Mouse (Mus musculus) forebrain, embryonic 12.5 days (tissue): ENCODE measurements at regions not wholly inside any gene's neighbourhood (a gene's known extent, or its start where the extent isn't known, plus 50 kb on each side); places are given as distances from the start of the nearest gene placed in this dataset.
A peak's percentile ranks its signal among the peaks of the same experiment; 100 is the strongest.

Experiments used
- ATAC-seq: fragments of 200-750 bp; cut with Nextera tagmentation; 2 replicates; pipeline ENCODE4 v1.8.0; 2017; ENCODE audit warnings: moderate TSS enrichment; ENCODE audit not compliant: low FRiP score
- H3K27ac ChIP-seq: fragments of 300-500 bp; sonication (generic); 2 replicates; pipeline ENCODE4 v1.5.1; 2016; ENCODE audit warnings: mild to moderate bottlenecking
- H3K27me3 ChIP-seq: fragments of 300-500 bp; sonication (generic); 2 replicates; pipeline ENCODE4 v1.6.1; 2016; ENCODE audit warnings: mild to moderate bottlenecking
- H3K36me3 ChIP-seq: fragments of 300-500 bp; sonication (generic); replicated peaks from 2 replicates; pipeline ENCODE4 v1.6.1; 2016; ENCODE audit warnings: mild to moderate bottlenecking
- H3K4me1 ChIP-seq: fragments of 300-500 bp; sonication (generic); 2 replicates; pipeline ENCODE4 v1.6.1; 2016
- H3K4me2 ChIP-seq: fragments of 300-500 bp; sonication (generic); 2 replicates; pipeline ENCODE4 v1.6.1; 2016; ENCODE audit warnings: mild to moderate bottlenecking, moderate library complexity
- H3K4me3 ChIP-seq: fragments of 300-500 bp; sonication (generic); replicated peaks from 2 replicates; pipeline ENCODE4 v1.5.1; 2016; ENCODE audit warnings: mild to moderate bottlenecking
- H3K9ac ChIP-seq: fragments of 300-500 bp; sonication (generic); 2 replicates; pipeline ENCODE4 v1.6.1; 2016; ENCODE audit warnings: mild to moderate bottlenecking
- H3K9me3 ChIP-seq: fragments of 300-500 bp; sonication (generic); 2 replicates; pipeline ENCODE4 v1.6.1; 2016
- WGBS: fragments of 180-500 bp; shearing (Covaris S2); methylation state at CpG from one replicate; pipeline ENCODE4 v1.1.7; 2016; 5-methylcytosine and 5-hydroxymethylcytosine counted together

DNA sequence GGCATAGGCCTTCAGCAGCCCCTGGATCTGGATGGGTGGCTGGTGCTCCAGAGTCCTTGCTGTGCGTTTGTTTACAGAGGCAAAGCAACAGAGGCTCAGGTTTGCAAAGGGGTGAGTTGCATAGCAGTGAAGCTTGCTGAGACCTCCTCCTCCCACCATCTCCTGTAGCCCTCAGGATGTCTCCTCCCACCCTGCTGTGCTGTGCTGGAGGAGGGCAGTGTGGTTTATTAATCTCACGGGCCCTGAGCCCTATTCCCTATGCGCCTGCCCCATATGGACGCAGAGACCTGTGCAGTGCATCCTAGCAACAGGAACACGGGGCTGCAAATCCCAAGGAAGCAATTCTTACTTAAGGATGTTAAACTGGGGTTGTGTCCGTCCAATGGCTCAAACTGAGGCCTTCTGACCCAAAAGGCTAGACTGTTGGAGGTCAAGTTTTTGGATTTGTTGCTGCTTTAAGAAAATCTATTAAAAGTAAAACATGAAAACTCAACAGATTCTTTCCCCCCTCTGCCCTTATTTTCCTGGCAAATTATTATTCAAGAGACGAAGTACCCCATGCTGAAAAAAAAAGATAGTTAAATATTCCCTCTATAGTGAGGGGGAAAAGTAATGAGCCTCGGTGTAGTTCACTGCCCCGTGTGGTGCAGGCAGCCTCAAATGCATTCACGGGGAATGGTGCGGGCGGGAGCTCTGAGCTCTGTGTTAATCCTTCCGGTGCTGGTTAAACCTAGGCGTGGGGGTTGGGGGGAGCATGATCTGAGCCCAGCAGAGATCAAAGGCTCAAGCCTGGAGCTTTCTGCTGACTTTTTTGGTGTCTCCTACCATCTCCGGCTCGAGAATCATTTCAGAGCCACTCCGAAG is 297.8 kb downstream of the Cdh26 start:
- H3K4me2 ChIP-seq = peak overlapping the region; percentile 34
- ATAC-seq = peak; percentile 67
- 4% methylated on average over 17 of the region's 17 CpGs for WGBS
- H3K9ac ChIP-seq = no peak overlapping the region
- H3K27ac ChIP-seq = no peak overlapping the region
- H3K36me3 ChIP-seq = no peaks in the 10 kb centered on the region
- H3K27me3 ChIP-seq = 0 out of 2 replicates have a peak, but pooled peaks cover 7% of the 10 kb centered on the region
- no peaks in the 10 kb centered on the region for H3K9me3 ChIP-seq
- no peak overlapping the region for H3K4me3 ChIP-seq
- peaks cover 20% of the 10 kb centered on the region for H3K4me1 ChIP-seq

GRCm38 (mm10) chr2:178728794-178729120 is 298.4 kb downstream of the Cdh26 start:
- no peak overlapping the region for H3K27ac ChIP-seq
- ATAC-seq = no peak

GRCm38 (mm10) chr2:178735099-178735498 is 304.8 kb downstream of the Cdh26 start:
- Histone ChIP-seq H3K4me3 (no peak overlapping the region), H3K4me2 (no peak overlapping the region), H3K9me3 (no peaks in the 10 kb centered on the region), H3K27me3 (0 out of 2 replicates have a peak, but pooled peaks cover 7% of the 10 kb centered on the region), H3K4me1 (no peaks in the 10 kb centered on the region), H3K36me3 (no peaks in the 10 kb centered on the region), H3K27ac (no peak overlapping the region), H3K9ac (no peak overlapping the region)
- 3% methylated on average over 2 of the region's 2 CpGs for WGBS
- ATAC-seq = no peak

More at GRCm38 (mm10) chr2:178728794-178729120, 298.4 kb downstream of the Cdh26 start:
- Histone ChIP-seq H3K9ac (no peak overlapping the region), H3K27me3 (0 out of 2 replicates have a peak, but pooled peaks cover 7% of the 10 kb centered on the region), H3K4me3 (no peak overlapping the region), H3K36me3 (no peaks in the 10 kb centered on the region), H3K4me1 (peaks cover 20% of the 10 kb centered on the region), H3K9me3 (no peaks in the 10 kb centered on the region), H3K4me2 (peak overlapping the region; percentile 34)
- 12% methylated on average over 7 of the region's 7 CpGs for WGBS

DNA sequence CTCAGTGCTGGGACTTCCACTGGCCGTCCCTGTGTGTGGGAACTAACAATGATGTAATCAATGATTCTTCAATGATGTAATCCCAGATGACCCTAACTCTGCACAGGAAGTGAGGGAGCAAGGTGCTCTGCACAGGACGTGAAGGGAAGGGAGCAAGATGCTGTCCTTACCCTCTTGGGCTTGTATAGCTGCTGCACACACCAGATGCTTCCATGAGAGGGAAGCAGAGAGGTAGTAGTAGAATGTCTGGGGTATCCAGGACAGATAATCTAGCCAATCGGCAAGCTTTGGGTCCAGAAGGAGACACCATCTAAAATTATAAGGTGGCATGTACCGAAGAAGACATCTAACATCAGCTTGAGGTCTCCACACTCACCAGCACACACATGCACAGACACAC is 314.3 kb downstream of the Cdh26 start:
- no peaks in the 10 kb centered on the region for H3K36me3 ChIP-seq
- H3K9me3 ChIP-seq = no peaks in the 10 kb centered on the region
- H3K4me3 ChIP-seq = no peak overlapping the region
- ATAC-seq = no peak
- H3K4me1 ChIP-seq = peaks cover 13% of the 10 kb centered on the region
- no peak overlapping the region for H3K9ac ChIP-seq
- H3K27me3 ChIP-seq = no peaks in the 10 kb centered on the region
- 82% methylated on average over 4 of the region's 4 CpGs for WGBS
- H3K4me2 ChIP-seq = no peak overlapping the region
- H3K27ac ChIP-seq = no peak overlapping the region

DNA sequence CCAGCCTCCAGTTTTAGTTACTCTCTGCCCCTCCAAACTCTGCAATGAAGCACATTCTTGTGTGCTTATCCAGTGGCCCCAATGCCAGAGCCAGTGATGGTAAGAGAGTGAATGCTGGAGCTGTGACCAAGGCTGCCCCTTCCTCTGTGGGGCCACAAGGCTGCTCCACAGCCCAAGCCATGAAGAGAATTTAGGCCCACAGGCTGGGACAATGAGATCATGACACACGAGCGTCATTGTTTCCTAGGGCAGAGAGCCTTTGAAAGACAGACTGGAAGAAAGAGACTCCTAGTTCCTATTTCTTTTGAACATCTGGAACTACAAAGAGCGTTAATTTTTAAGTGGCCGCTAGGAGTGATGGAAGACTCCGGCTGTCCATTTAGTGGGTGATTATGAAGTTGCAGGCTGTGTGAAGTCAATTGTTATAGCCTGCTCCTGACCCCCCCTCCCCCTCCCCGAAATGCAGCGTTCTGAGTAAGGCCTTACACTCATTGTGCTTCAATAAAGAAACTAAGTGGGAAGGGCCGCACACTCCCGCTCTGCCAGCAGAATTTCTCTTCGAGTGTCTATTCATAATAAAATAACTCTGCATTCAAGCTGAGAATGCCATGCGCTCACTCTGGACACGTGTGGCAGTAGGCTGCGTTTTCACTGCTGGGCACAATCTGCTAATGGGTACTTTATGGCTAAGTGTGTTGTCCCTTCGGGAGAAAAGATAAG is 315.1 kb downstream of the Cdh26 start:
- H3K9ac ChIP-seq = no peak overlapping the region
- H3K27me3 ChIP-seq = no peaks in the 10 kb centered on the region
- H3K36me3 ChIP-seq = no peaks in the 10 kb centered on the region
- H3K9me3 ChIP-seq = no peaks in the 10 kb centered on the region
- WGBS = 23% methylated on average over 14 of the region's 14 CpGs
- H3K4me2 ChIP-seq = 0 out of 2 replicates have a peak overlapping the region, but pooled peaks have one; percentile 10
- H3K4me1 ChIP-seq = peaks cover 13% of the 10 kb centered on the region
- no peak overlapping the region for H3K27ac ChIP-seq
- peak; percentile 55; the same call in 1 of the 2 replicates for ATAC-seq
- no peak overlapping the region for H3K4me3 ChIP-seq

GRCm38 (mm10) chr2:178751247-178751646 is 320.9 kb downstream of the Cdh26 start:
- Histone ChIP-seq H3K27ac (no peak overlapping the region), H3K4me1 (no peaks in the 10 kb centered on the region), H3K27me3 (no peaks in the 10 kb centered on the region), H3K4me3 (no peak overlapping the region), H3K9me3 (no peaks in the 10 kb centered on the region), H3K36me3 (no peaks in the 10 kb centered on the region), H3K9ac (no peak overlapping the region), H3K4me2 (no peak overlapping the region)
- 89% methylated on average over 1 of the region's 1 CpGs for WGBS
- no peak for ATAC-seq

DNA sequence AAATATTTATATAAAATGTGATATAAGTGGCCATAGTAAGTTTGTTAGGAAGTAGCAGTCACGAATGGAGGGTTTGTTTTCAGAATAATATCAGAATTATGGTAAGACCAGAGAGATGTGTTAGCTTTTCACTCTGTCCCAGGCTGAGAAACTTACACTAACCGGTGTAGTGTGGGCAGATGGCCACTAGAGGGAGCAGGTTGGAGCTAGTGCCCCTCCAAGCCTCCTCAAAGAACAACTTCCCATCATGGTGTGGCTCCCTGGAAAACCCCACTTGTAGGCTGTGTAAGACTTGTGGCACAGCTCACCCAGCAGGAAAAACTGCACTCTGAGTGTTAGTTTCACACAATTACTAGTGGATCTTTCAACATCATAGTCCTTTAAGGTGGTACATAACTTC is 328.0 kb downstream of the Cdh26 start:
- Histone ChIP-seq H3K27ac (no peak overlapping the region), H3K27me3 (no peaks in the 10 kb centered on the region), H3K36me3 (no peaks in the 10 kb centered on the region), H3K9ac (no peak overlapping the region), H3K4me1 (no peaks in the 10 kb centered on the region), H3K9me3 (no peaks in the 10 kb centered on the region), H3K4me3 (no peak overlapping the region), H3K4me2 (no peak overlapping the region)
- 0% methylated on average over 2 of the region's 2 CpGs for WGBS
- 0 out of 2 replicates have a peak, but pooled peaks have one; percentile 53 for ATAC-seq

- Histone ChIP-seq H3K27ac (no peak overlapping the region), H3K4me2 (no peak overlapping the region), H3K36me3 (no peaks in the 10 kb centered on the region), H3K9ac (no peak overlapping the region), H3K9me3 (no peaks in the 10 kb centered on the region), H3K4me3 (no peak overlapping the region), H3K27me3 (no peaks in the 10 kb centered on the region), H3K4me1 (no peaks in the 10 kb centered on the region)
- WGBS = 81% methylated on average over 4 of the region's 4 CpGs
- no peak for ATAC-seq
Measured at GRCm38 (mm10) chr2:178768526-178768925, 338.2 kb downstream of the Cdh26 start.

- H3K9ac ChIP-seq = no peak overlapping the region
- H3K9me3 ChIP-seq = no peaks in the 10 kb centered on the region
- H3K4me2 ChIP-seq = no peak overlapping the region
- no peak overlapping the region for H3K4me3 ChIP-seq
- no peaks in the 10 kb centered on the region for H3K27me3 ChIP-seq
- WGBS = 83% methylated on average over 4 of the region's 4 CpGs
- no peak overlapping the region for H3K27ac ChIP-seq
- H3K4me1 ChIP-seq = no peaks in the 10 kb centered on the region
- no peak for ATAC-seq
- no peaks in the 10 kb centered on the region for H3K36me3 ChIP-seq
Measured at GRCm38 (mm10) chr2:178769001-178769400, 338.7 kb downstream of the Cdh26 start.

- no peak for ATAC-seq
- H3K9ac ChIP-seq = no peak overlapping the region
- no peaks in the 10 kb centered on the region for H3K9me3 ChIP-seq
- H3K27me3 ChIP-seq = no peaks in the 10 kb centered on the region
- 38% methylated on average over 1 of the region's 1 CpGs for WGBS
- H3K4me2 ChIP-seq = no peak overlapping the region
- H3K4me1 ChIP-seq = no peaks in the 10 kb centered on the region
- H3K27ac ChIP-seq = no peak overlapping the region
- H3K4me3 ChIP-seq = no peak overlapping the region
- H3K36me3 ChIP-seq = no peaks in the 10 kb centered on the region
Measured at GRCm38 (mm10) chr2:178771435-178771834, 341.1 kb downstream of the Cdh26 start.

DNA sequence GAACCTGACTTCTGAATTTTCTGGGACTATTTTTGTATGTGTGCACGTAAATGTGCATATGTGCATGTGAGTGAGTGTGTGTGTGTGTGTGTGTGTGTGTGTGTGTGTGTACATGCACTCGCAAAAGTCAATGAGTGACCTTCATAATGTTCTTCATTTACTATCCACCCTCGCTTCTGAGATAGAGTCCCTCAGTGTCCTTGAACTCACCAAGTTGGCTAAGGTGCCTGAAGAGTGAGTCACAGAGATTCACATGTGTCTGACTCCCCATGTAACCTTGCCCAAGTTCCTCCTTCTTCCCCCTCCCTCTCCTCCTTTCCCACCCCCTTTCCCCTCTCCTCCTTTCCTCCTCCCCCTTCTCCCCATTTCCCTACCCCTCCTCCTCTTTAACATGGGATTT is 341.6 kb downstream of the Cdh26 start:
- ATAC-seq = no peak
- 86% methylated on average over 3 of the region's 3 CpGs for WGBS
- Histone ChIP-seq H3K36me3 (no peaks in the 10 kb centered on the region), H3K4me1 (no peaks in the 10 kb centered on the region), H3K9me3 (no peaks in the 10 kb centered on the region), H3K27ac (no peak overlapping the region), H3K27me3 (no peaks in the 10 kb centered on the region), H3K4me3 (no peak overlapping the region), H3K9ac (no peak overlapping the region), H3K4me2 (no peak overlapping the region)

GRCm38 (mm10) chr2:178784822-178785589 is 354.7 kb downstream of the Cdh26 start:
- H3K4me2 ChIP-seq = no peak overlapping the region
- H3K4me3 ChIP-seq = no peak overlapping the region
- H3K27me3 ChIP-seq = no peaks in the 10 kb centered on the region
- H3K9me3 ChIP-seq = no peaks in the 10 kb centered on the region
- H3K36me3 ChIP-seq = no peaks in the 10 kb centered on the region
- H3K4me1 ChIP-seq = peaks cover 16% of the 10 kb centered on the region
- WGBS = 66% methylated on average over 25 of the region's 25 CpGs
- H3K9ac ChIP-seq = no peak overlapping the region
- 0 out of 2 replicates have a peak, but pooled peaks have one; percentile 39 for ATAC-seq
- no peak overlapping the region; the same call in 1 of the 2 replicates for H3K27ac ChIP-seq
